Mouse (Mus musculus) forebrain, embryonic 13.5 days (tissue): ENCODE measurements around the gene Micu1. TPM values are rescaled to one million over a fixed set of nuclear protein-coding genes. Genes with fewer than 3 reads are reported as not detected.
A peak's percentile ranks its signal among the peaks of the same experiment; 100 is the strongest.

ENCODE experiments used
- ATAC-seq: fragments of 200-750 bp; cut with Nextera tagmentation; 2 replicates; pipeline ENCODE4 v1.8.0; 2017
- H3K27ac ChIP-seq: fragments of 300-500 bp; sonication (generic); 2 replicates; pipeline ENCODE4 v1.5.1; 2015; ENCODE audit warnings: inconsistent platforms, mild to moderate bottlenecking, moderate library complexity
- H3K27me3 ChIP-seq: fragments of 300-500 bp; sonication (generic); 2 replicates; pipeline ENCODE4 v1.6.1; 2015; ENCODE audit warnings: mild to moderate bottlenecking, inconsistent platforms
- H3K36me3 ChIP-seq: fragments of 300-500 bp; sonication (generic); 2 replicates; pipeline ENCODE4 v1.6.1; 2015; ENCODE audit warnings: mild to moderate bottlenecking, inconsistent platforms; ENCODE audit not compliant: poor library complexity, severe bottlenecking
- H3K4me1 ChIP-seq: fragments of 300-500 bp; sonication (generic); 2 replicates; pipeline ENCODE4 v1.6.1; 2015; ENCODE audit warnings: inconsistent platforms
- H3K4me2 ChIP-seq: fragments of 300-500 bp; sonication (generic); 2 replicates; pipeline ENCODE4 v1.6.1; 2015; ENCODE audit warnings: inconsistent platforms, mild to moderate bottlenecking, moderate library complexity
- H3K4me3 ChIP-seq: fragments of 300-500 bp; sonication (generic); 2 replicates; pipeline ENCODE4 v1.5.1; 2015; ENCODE audit warnings: mild to moderate bottlenecking, inconsistent platforms
- H3K9ac ChIP-seq: fragments of 300-500 bp; sonication (generic); 2 replicates; pipeline ENCODE4 v1.6.1; 2015; ENCODE audit warnings: mild to moderate bottlenecking, inconsistent platforms
- H3K9me3 ChIP-seq: fragments of 300-500 bp; sonication (generic); replicated peaks from 2 replicates; pipeline ENCODE4 v1.6.1; 2016; ENCODE audit warnings: inconsistent platforms
- WGBS: fragments of 180-500 bp; shearing (Covaris S2); methylation state at CpG from one replicate; pipeline ENCODE4 v1.1.7; 2015; 5-methylcytosine and 5-hydroxymethylcytosine counted together
- polyA plus RNA-seq: library from polyadenylated mRNA; unstranded; fragments of >200 nt; fragmentation: Nextera tagmentation; extraction: Ambion mirVana; gene quantifications from 2 replicates; pipeline ENCODE4 v1.2.1, GENCODE M21; 2015

The Micu1 gene
- polyA plus RNA-seq, 1 experiment from 2014 or later = 69.0 TPM

- Histone ChIP-seq H3K4me2 (no peak overlapping the region), H3K9ac (0 out of 2 replicates have a peak overlapping the region, but pooled peaks have one; percentile 12), H3K4me3 (no peak overlapping the region), H3K27ac (peak overlapping the region; percentile 48; the same call in 1 of the 2 replicates), H3K9me3 (no peaks in the 10 kb centered on the region), H3K36me3 (no peaks in the 10 kb centered on the region), H3K27me3 (no peaks in the 10 kb centered on the region), H3K4me1 (peaks cover 64% of the 10 kb centered on the region)
- no peak for ATAC-seq
- WGBS = 73% methylated on average over 8 of the region's 8 CpGs
Measured at GRCm38 (mm10) chr10:59902606-59902990, 200.3 kb downstream of the Micu1 start.

- Histone ChIP-seq H3K27me3 (no peaks in the 10 kb centered on the region), H3K9ac (no peak overlapping the region), H3K36me3 (no peaks in the 10 kb centered on the region), H3K4me2 (no peak overlapping the region), H3K9me3 (no peaks in the 10 kb centered on the region), H3K4me1 (peaks cover 64% of the 10 kb centered on the region), H3K27ac (peak overlapping the region; percentile 48), H3K4me3 (no peak overlapping the region)
- 66% methylated on average over 7 of the region's 7 CpGs for WGBS
- ATAC-seq = no peak
Measured at GRCm38 (mm10) chr10:59903170-59903569, 200.9 kb downstream of the Micu1 start.

DNA sequence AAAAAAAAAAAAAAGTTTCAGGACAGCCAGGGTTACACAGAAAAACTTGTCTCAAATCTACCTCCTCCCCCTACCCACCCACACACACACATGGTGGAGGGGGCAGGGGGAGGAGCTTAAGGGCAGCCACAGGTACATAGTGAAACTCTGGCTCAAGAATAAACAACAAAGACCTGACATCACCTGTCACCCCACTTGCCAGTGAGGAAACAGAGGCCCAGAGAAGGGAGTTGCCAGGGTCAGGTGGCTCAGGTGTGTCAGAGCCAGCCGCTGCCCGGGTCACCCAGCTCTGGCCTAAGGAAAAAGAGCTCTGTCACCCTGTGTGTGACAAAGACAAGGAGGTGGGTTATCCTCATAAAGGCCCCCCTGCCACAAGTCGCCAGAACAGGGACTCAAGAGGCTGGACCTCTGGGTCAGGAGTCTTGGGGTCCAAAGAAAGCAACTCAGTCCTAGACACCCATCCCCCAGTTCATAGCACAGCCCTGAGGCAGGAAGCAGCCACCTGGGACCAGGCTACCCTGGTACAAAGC is 204.9 kb downstream of the Micu1 start:
- no peak overlapping the region for H3K4me2 ChIP-seq
- H3K27me3 ChIP-seq = no peaks in the 10 kb centered on the region
- peaks cover 52% of the 10 kb centered on the region for H3K4me1 ChIP-seq
- no peaks in the 10 kb centered on the region for H3K36me3 ChIP-seq
- no peak overlapping the region for H3K4me3 ChIP-seq
- H3K9me3 ChIP-seq = no peaks in the 10 kb centered on the region
- no peak for ATAC-seq
- no peak overlapping the region for H3K9ac ChIP-seq
- 60% methylated on average over 3 of the region's 3 CpGs for WGBS
- peak overlapping the region; percentile 66; the same call in 1 of the 2 replicates for H3K27ac ChIP-seq

- Histone ChIP-seq H3K4me2 (no peak overlapping the region), H3K9ac (0 out of 2 replicates have a peak overlapping the region, but pooled peaks have one; percentile 8), H3K4me3 (no peak overlapping the region), H3K9me3 (no peaks in the 10 kb centered on the region), H3K36me3 (no peaks in the 10 kb centered on the region), H3K27me3 (no peaks in the 10 kb centered on the region), H3K4me1 (peaks cover 52% of the 10 kb centered on the region), H3K27ac (peak overlapping the region; percentile 66)
- ATAC-seq = no peak; the same call in 1 of the 2 replicates
- WGBS = 41% methylated on average over 7 of the region's 7 CpGs
Measured at GRCm38 (mm10) chr10:59907695-59908299, 205.5 kb downstream of the Micu1 start.

- Histone ChIP-seq H3K4me2 (no peak overlapping the region), H3K4me1 (peaks cover 48% of the 10 kb centered on the region), H3K27me3 (no peaks in the 10 kb centered on the region), H3K9ac (no peak overlapping the region), H3K4me3 (no peak overlapping the region), H3K9me3 (no peaks in the 10 kb centered on the region), H3K27ac (peak overlapping the region; percentile 6), H3K36me3 (no peaks in the 10 kb centered on the region)
- ATAC-seq = no peak
- WGBS = 57% methylated on average over 7 of the region's 7 CpGs
Measured at GRCm38 (mm10) chr10:59908776-59909315, 206.6 kb downstream of the Micu1 start.

- Histone ChIP-seq H3K9ac (no peak overlapping the region; the same call in 1 of the 2 replicates), H3K36me3 (no peaks in the 10 kb centered on the region), H3K27ac (peak overlapping the region; percentile 65), H3K9me3 (no peaks in the 10 kb centered on the region), H3K4me3 (no peak overlapping the region), H3K27me3 (no peaks in the 10 kb centered on the region), H3K4me1 (peaks cover 48% of the 10 kb centered on the region), H3K4me2 (peak overlapping the region; percentile 34; the same call in 1 of the 2 replicates)
- peak; percentile 52; the same call in 1 of the 2 replicates for ATAC-seq
- 15% methylated on average over 14 of the region's 14 CpGs for WGBS
Measured at GRCm38 (mm10) chr10:59909357-59909847, 207.1 kb downstream of the Micu1 start.

DNA sequence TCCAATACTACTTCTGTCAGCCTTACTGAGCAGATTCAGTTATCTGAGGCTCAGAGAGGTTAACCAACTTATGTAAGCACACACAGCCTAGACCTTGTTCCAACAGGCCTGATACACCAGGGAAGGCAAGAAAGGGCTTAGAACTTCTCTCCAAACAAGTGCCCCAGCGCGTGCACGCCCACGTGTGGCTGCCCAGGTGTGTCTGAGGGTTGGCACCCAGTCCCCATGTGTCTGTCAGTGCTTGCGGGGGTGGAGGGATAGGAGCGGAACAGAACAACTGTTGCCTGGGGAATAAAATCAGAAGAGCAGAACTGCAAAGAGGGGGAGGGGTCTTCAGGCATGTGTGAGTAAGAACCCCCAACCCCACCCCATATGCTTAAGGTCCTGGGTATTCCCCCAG is 208.8 kb downstream of the Micu1 start:
- ATAC-seq = no peak
- no peak overlapping the region for H3K9ac ChIP-seq
- WGBS = 36% methylated on average over 6 of the region's 6 CpGs
- peak overlapping the region; percentile 44 for H3K4me2 ChIP-seq
- no peaks in the 10 kb centered on the region for H3K36me3 ChIP-seq
- no peak overlapping the region for H3K4me3 ChIP-seq
- H3K27me3 ChIP-seq = no peaks in the 10 kb centered on the region
- no peak overlapping the region for H3K27ac ChIP-seq
- peaks cover 52% of the 10 kb centered on the region for H3K4me1 ChIP-seq
- no peaks in the 10 kb centered on the region for H3K9me3 ChIP-seq

GRCm38 (mm10) chr10:59911561-59912198 is 209.4 kb downstream of the Micu1 start:
- 3% methylated on average over 23 of the region's 25 CpGs for WGBS
- H3K4me1 ChIP-seq = peaks cover 58% of the 10 kb centered on the region
- no peaks in the 10 kb centered on the region for H3K36me3 ChIP-seq
- 0 out of 2 replicates have a peak overlapping the region, but pooled peaks have one; percentile 35 for H3K9ac ChIP-seq
- H3K27ac ChIP-seq = no peak overlapping the region
- 0 out of 2 replicates have a peak overlapping the region, but pooled peaks have one; percentile 6 for H3K4me3 ChIP-seq
- no peaks in the 10 kb centered on the region for H3K27me3 ChIP-seq
- peak overlapping the region; percentile 44 for H3K4me2 ChIP-seq
- no peaks in the 10 kb centered on the region for H3K9me3 ChIP-seq
- ATAC-seq = no peak

Other genes with a start within 250 kb of the Micu1 start
- gene Gm10322, start 86.4 kb upstream of the Micu1 start, polyA plus RNA-seq = not detected in 2 replicates
- gene Mcu, start 85.8 kb upstream of the Micu1 start, polyA plus RNA-seq = 18.1 TPM in 2 replicates
- gene Dnajb12, start 177.1 kb downstream of the Micu1 start, polyA plus RNA-seq = 16.9 and 18.4 TPM in 2 replicates
- gene Ddit4, start 249.4 kb downstream of the Micu1 start, polyA plus RNA-seq = 69.3 and 71.3 TPM in 2 replicates